Mouse (Mus musculus) MEL (cell line): ENCODE measurements around the gene Retreg2. TPM values are rescaled to one million over a fixed set of nuclear protein-coding genes. Genes with fewer than 3 reads are reported as not detected.

Experiments used
- DNase-seq: peaks from one replicate; pipeline ENCODE4 v3.0.0; 2011; ENCODE audit warnings: low read depth, low spot score
- H3K27ac ChIP-seq: 2 replicates; pipeline ENCODE4 v1.5.1; 2012; ENCODE audit warnings: low read depth, mild to moderate bottlenecking, control low read depth, low read length, moderate library complexity; ENCODE audit not compliant: control insufficient read depth
- H3K27me3 ChIP-seq, 2 experiments: fragments of 150-350 bp in 1 of 2; sonication (generic) in 1 of 2; 2 replicates each; pipeline ENCODE4 v1.6.1; 2012; ENCODE audit warnings: low read length in 2 of 2, mild to moderate bottlenecking in 2 of 2, improper control_type of control experiment in 1 of 2, moderate library complexity in 1 of 2; ENCODE audit not compliant: insufficient read depth in 2 of 2, control insufficient read depth in 1 of 2
- H3K36me3 ChIP-seq, 2 experiments: 2 replicates each; pipeline ENCODE4 v1.6.1; 2012 to 2014; ENCODE audit warnings: low read length in 2 of 2, improper control_type of control experiment in 1 of 2, inconsistent platforms in 1 of 2, mild to moderate bottlenecking in 1 of 2; ENCODE audit not compliant: insufficient read depth in 2 of 2, control insufficient read depth in 1 of 2
- H3K4me1 ChIP-seq, 2 experiments: fragments of 150-350 bp in 1 of 2; sonication (generic) in 1 of 2; 2 replicates each; pipeline ENCODE4 v1.6.1; 2012; ENCODE audit warnings: low read length in 2 of 2, improper control_type of control experiment in 1 of 2, mild to moderate bottlenecking in 1 of 2; ENCODE audit not compliant: insufficient read depth in 2 of 2, control insufficient read depth in 1 of 2
- H3K4me3 ChIP-seq, 2 experiments: fragments of 150-350 bp in 1 of 2; sonication (generic) in 1 of 2; 2 replicates each; pipeline ENCODE4 v1.5.1; 2012; ENCODE audit warnings: low read depth in 2 of 2, low read length in 2 of 2, mild to moderate bottlenecking in 2 of 2, moderate library complexity in 2 of 2, control low read depth in 1 of 2, improper control_type of control experiment in 1 of 2; ENCODE audit not compliant: control insufficient read depth in 1 of 2, insufficient read depth in 1 of 2
- H3K79me2 ChIP-seq: 2 replicates; pipeline ENCODE4 v1.6.1; 2012; ENCODE audit warnings: mild to moderate bottlenecking, low read length, moderate library complexity; ENCODE audit not compliant: control insufficient read depth, poor library complexity, insufficient read depth
- H3K9ac ChIP-seq: 2 replicates; pipeline ENCODE4 v1.6.1; 2012; ENCODE audit warnings: low read depth, mild to moderate bottlenecking, control low read depth, low read length, moderate library complexity; ENCODE audit not compliant: control insufficient read depth, poor library complexity, severe bottlenecking
- H3K9me3 ChIP-seq: fragments of 150-350 bp; sonication (generic); replicated peaks from 2 replicates; pipeline ENCODE4 v1.6.1; 2012; ENCODE audit warnings: mild to moderate bottlenecking, low read length, improper control_type of control experiment, moderate library complexity; ENCODE audit not compliant: insufficient read depth
- BHLHE40 ChIP-seq: IDR thresholded peaks from 2 replicates; pipeline ENCODE4 v1.6.1; 2012; ENCODE audit warnings: low read depth, mild to moderate bottlenecking, inconsistent platforms, low read length, improper control_type of control experiment, borderline replicate concordance
- CTCF ChIP-seq, 3 experiments: IDR thresholded peaks in 2 of 3; conservative IDR thresholded peaks in 1 of 3; 2 replicates each; pipeline ENCODE4 v1.5.1; 2011 to 2012; ENCODE audit warnings: low read length in 3 of 3, low read depth in 2 of 3, mild to moderate bottlenecking in 2 of 3, improper control_type of control experiment in 1 of 3, inconsistent platforms in 1 of 3, mixed read lengths in 1 of 3, moderate library complexity in 1 of 3; ENCODE audit not compliant: control insufficient read depth in 1 of 3, insufficient read depth in 1 of 3, poor library complexity in 1 of 3, severe bottlenecking in 1 of 3
- E2F4 ChIP-seq: IDR thresholded peaks from 2 replicates; pipeline ENCODE4 v1.6.1; 2011; ENCODE audit warnings: low read depth, low read length, improper control_type of control experiment, borderline replicate concordance
- ELF1 ChIP-seq: IDR thresholded peaks from 2 replicates; pipeline ENCODE4 v1.6.1; 2014; ENCODE audit warnings: low read depth, mild to moderate bottlenecking, inconsistent platforms, low read length, improper control_type of control experiment, moderate library complexity
- ETS1 ChIP-seq: IDR thresholded peaks from 2 replicates; pipeline ENCODE4 v1.6.1; 2012; ENCODE audit warnings: low read depth, mild to moderate bottlenecking, inconsistent platforms, low read length, improper control_type of control experiment, moderate library complexity
- GABPA ChIP-seq: IDR thresholded peaks from 2 replicates; pipeline ENCODE4 v1.6.1; 2012; ENCODE audit warnings: low read depth, mild to moderate bottlenecking, inconsistent platforms, low read length, improper control_type of control experiment, moderate library complexity
- GATA1 ChIP-seq: IDR thresholded peaks from 2 replicates; pipeline ENCODE4 v1.6.1; 2011; ENCODE audit warnings: low read depth, low read length, improper control_type of control experiment
- HCFC1 ChIP-seq: IDR thresholded peaks from 2 replicates; pipeline ENCODE4 v1.6.1; 2012; ENCODE audit warnings: low read depth, mild to moderate bottlenecking, inconsistent platforms, low read length, improper control_type of control experiment, moderate library complexity
- JUND ChIP-seq: IDR thresholded peaks from 2 replicates; pipeline ENCODE4 v1.6.1; 2011; ENCODE audit warnings: low read depth, mild to moderate bottlenecking, improper control_type of control experiment, low read length
- MAFK ChIP-seq: IDR thresholded peaks from 2 replicates; pipeline ENCODE4 v1.6.1; 2011; ENCODE audit warnings: low read depth, mild to moderate bottlenecking, low read length, improper control_type of control experiment, borderline replicate concordance
- MAX ChIP-seq: IDR thresholded peaks from 2 replicates; pipeline ENCODE4 v1.6.1; 2011; ENCODE audit warnings: low read length, improper control_type of control experiment
- MAZ ChIP-seq: IDR thresholded peaks from 2 replicates; pipeline ENCODE4 v1.6.1; 2012; ENCODE audit warnings: low read depth, mild to moderate bottlenecking, inconsistent platforms, low read length, improper control_type of control experiment
- MEF2A ChIP-seq: IDR thresholded peaks from 2 replicates; pipeline ENCODE4 v1.6.1; 2014; ENCODE audit warnings: low read depth, mild to moderate bottlenecking, inconsistent platforms, low read length, improper control_type of control experiment; ENCODE audit not compliant: poor library complexity, insufficient replicate concordance, severe bottlenecking; ENCODE audit errors: extremely low read depth
- MXI1 ChIP-seq: IDR thresholded peaks from 2 replicates; pipeline ENCODE4 v1.6.1; 2011; ENCODE audit warnings: mild to moderate bottlenecking, low read depth, low read length, improper control_type of control experiment
- MYB ChIP-seq: IDR thresholded peaks from 2 replicates; pipeline ENCODE4 v1.6.1; 2011; ENCODE audit warnings: mild to moderate bottlenecking, low read depth, low read length, improper control_type of control experiment
- MYC ChIP-seq: IDR thresholded peaks from 2 replicates; pipeline ENCODE4 v1.6.1; 2011; ENCODE audit warnings: low read depth, mild to moderate bottlenecking, low read length, improper control_type of control experiment, moderate library complexity
- NRF1 ChIP-seq: IDR thresholded peaks from 2 replicates; pipeline ENCODE4 v1.6.1; 2014; ENCODE audit warnings: low read depth, mild to moderate bottlenecking, inconsistent platforms, low read length, improper control_type of control experiment, moderate library complexity; ENCODE audit not compliant: poor library complexity, insufficient read depth, severe bottlenecking
- POLR2A ChIP-seq, 2 experiments: IDR thresholded peaks; 2 replicates each; pipeline ENCODE4 v1.6.1; 2011 to 2012; ENCODE audit warnings: low read length in 2 of 2, mild to moderate bottlenecking in 2 of 2, control low read depth in 1 of 2, improper control_type of control experiment in 1 of 2, low read depth in 1 of 2, moderate library complexity in 1 of 2; ENCODE audit not compliant: control insufficient read depth in 1 of 2, insufficient read depth in 1 of 2, poor library complexity in 1 of 2
- POLR2AphosphoS2 ChIP-seq: IDR thresholded peaks from 2 replicates; pipeline ENCODE4 v1.6.1; 2011; ENCODE audit warnings: low read length, improper control_type of control experiment
- POLR2AphosphoS5 ChIP-seq: IDR thresholded peaks from 2 replicates; pipeline ENCODE4 v1.6.1; 2012; ENCODE audit warnings: low read depth, borderline replicate concordance, mild to moderate bottlenecking, inconsistent platforms, low read length, moderate library complexity, mixed read lengths
- RCOR1 ChIP-seq: IDR thresholded peaks from 2 replicates; pipeline ENCODE4 v1.6.1; 2012; ENCODE audit warnings: low read depth, mild to moderate bottlenecking, inconsistent platforms, low read length, improper control_type of control experiment
- SIN3A ChIP-seq: IDR thresholded peaks from 2 replicates; pipeline ENCODE4 v1.6.1; 2012; ENCODE audit warnings: low read length, improper control_type of control experiment, inconsistent platforms
- SMC3 ChIP-seq: IDR thresholded peaks from 2 replicates; pipeline ENCODE4 v1.6.1; 2011; ENCODE audit warnings: low read depth, low read length, improper control_type of control experiment
- TAL1 ChIP-seq: IDR thresholded peaks from 2 replicates; pipeline ENCODE4 v1.6.1; 2012; ENCODE audit warnings: mild to moderate bottlenecking, inconsistent platforms, low read length, moderate library complexity, mixed read lengths
- TBP ChIP-seq: IDR thresholded peaks from 2 replicates; pipeline ENCODE4 v1.8.0; 2011; ENCODE audit warnings: low read depth, low read length, improper control_type of control experiment
- TCF12 ChIP-seq: IDR thresholded peaks from 2 replicates; pipeline ENCODE4 v1.6.1; 2014; ENCODE audit warnings: low read depth, mild to moderate bottlenecking, inconsistent platforms, low read length, improper control_type of control experiment, moderate library complexity
- UBTF ChIP-seq: IDR thresholded peaks from 2 replicates; pipeline ENCODE4 v1.6.1; 2012; ENCODE audit warnings: low read depth, mild to moderate bottlenecking, inconsistent platforms, low read length, improper control_type of control experiment, moderate library complexity, borderline replicate concordance; ENCODE audit not compliant: insufficient read depth
- USF1 ChIP-seq: IDR thresholded peaks from 2 replicates; pipeline ENCODE4 v1.6.1; 2014; ENCODE audit warnings: low read depth, mild to moderate bottlenecking, inconsistent platforms, low read length, improper control_type of control experiment, moderate library complexity
- USF2 ChIP-seq, 2 experiments: IDR thresholded peaks; 2 replicates each; pipeline ENCODE4 v1.6.1; 2011 to 2012; ENCODE audit warnings: improper control_type of control experiment in 2 of 2, low read length in 2 of 2, borderline replicate concordance in 1 of 2, inconsistent platforms in 1 of 2, low read depth in 1 of 2, mild to moderate bottlenecking in 1 of 2; ENCODE audit not compliant: insufficient read depth in 1 of 2
- ZMIZ1 ChIP-seq: IDR thresholded peaks from 2 replicates; pipeline ENCODE4 v1.6.1; 2012; ENCODE audit warnings: low read depth, mild to moderate bottlenecking, inconsistent platforms, low read length, improper control_type of control experiment, moderate library complexity
- ZNF384 ChIP-seq: IDR thresholded peaks from 2 replicates; pipeline ENCODE4 v1.6.1; 2012; ENCODE audit warnings: low read depth, mild to moderate bottlenecking, inconsistent platforms, low read length, improper control_type of control experiment
- polyA plus RNA-seq, 2 experiments: library from polyadenylated mRNA; stranded (reverse) in 1 of 2; unstranded in 1 of 2; fragments of >175 nt in 1 of 2; fragments of >200 nt in 1 of 2; gene quantifications; 2 replicates each; pipeline versions ENCODE4 v1.2.1 to v1.2.4; 2012; ENCODE audit warnings: low replicate concordance in 2 of 2, low read depth in 1 of 2; ENCODE audit not compliant: insufficient read length in 2 of 2, insufficient read depth in 1 of 2, missing spikeins in 1 of 2
- total RNA-seq: library from RNA; depleted of rRNA; stranded (reverse); fragments of 300-350 nt; gene quantifications from 2 replicates; pipeline ENCODE4 v1.2.3, GENCODE M21; 2012

Gene Retreg2
- total and polyA plus RNA-seq, 3 experiments = 38.1 to 59.2 TPM; not detected in 1

DNA sequence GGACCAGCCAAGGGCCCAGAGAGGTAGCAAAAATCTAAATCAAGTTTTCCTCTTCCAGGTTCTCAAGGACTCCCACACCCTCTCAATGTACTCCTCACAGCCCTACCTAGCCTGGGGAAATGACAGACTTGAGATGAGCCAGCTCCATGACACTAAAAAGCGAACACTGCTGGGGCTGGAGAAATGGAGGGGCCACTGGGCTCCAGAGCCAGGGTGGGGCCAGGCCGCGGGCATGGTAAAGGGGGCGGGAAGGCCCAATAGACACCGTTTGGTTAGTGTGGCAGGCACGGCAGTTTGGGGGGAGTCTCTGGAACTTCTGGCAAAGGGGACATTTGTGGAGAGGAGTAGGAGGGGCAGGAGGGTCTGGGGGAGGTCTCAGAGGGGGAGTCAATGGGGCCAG, 6.3 kb upstream of the Retreg2 start:
- Histone ChIP-seq H3K36me3 (peaks cover 4 to 38% of the 10 kb centered on the region in 2 experiments; a peak in 3 of 4 replicates), H3K9ac (peak overlapping the region; percentile 48), H3K4me3 (no peak overlapping the region), H3K9me3 (no peaks in the 10 kb centered on the region), H3K4me1 (peaks cover 14 to 44% of the 10 kb centered on the region in 2 experiments), H3K79me2 (peaks cover 17% of the 10 kb centered on the region), H3K27ac (peak overlapping the region; percentile 90), H3K27me3 (no peaks in the 10 kb centered on the region)
- no peak for TF ChIP-seq TAL1
- no peak for TF ChIP-seq POLR2AphosphoS5
- no peak for TF ChIP-seq MYB
- TF ChIP-seq E2F4 = no peak
- TF ChIP-seq ZNF384 = no peak
- no peak for TF ChIP-seq USF2 (IDR thresholded peaks at IDR 0.05; ENCODE audit: borderline replicate concordance in 1 of 2, insufficient read depth in 1 of 2, low read depth in 1 of 2, low read length in 2 of 2)
- no peak for TF ChIP-seq RCOR1
- no peak for TF ChIP-seq SIN3A
- no peak for TF ChIP-seq GABPA
- TF ChIP-seq MAX = no peak
- TF ChIP-seq ZMIZ1 = no peak
- no peak for DNase-seq

- Histone ChIP-seq H3K9ac (peak overlapping the region; percentile 51), H3K9me3 (no peaks in the 10 kb centered on the region), H3K27me3 (no peaks in the 10 kb centered on the region), H3K4me3 (no peak overlapping the region), H3K79me2 (peaks cover 21% of the 10 kb centered on the region), H3K4me1 (peaks cover 14 to 44% of the 10 kb centered on the region in 2 experiments), H3K36me3 (peaks cover 4 to 38% of the 10 kb centered on the region in 2 experiments; a peak in 3 of 4 replicates), H3K27ac (peak overlapping the region; percentile 90)
- peak; percentile 89 for DNase-seq
- TF ChIP-seq SIN3A (peak; percentile 97), BHLHE40 (peak; percentile 71; the same call in 1 of the 2 replicates), TAL1 (peak; percentile 99), CTCF (IDR thresholded peaks at IDR 0.05 in 2 of 3, conservative IDR thresholded peaks at IDR 0.05 in 1 of 3; ENCODE audit: control insufficient read depth in 1 of 3, insufficient read depth in 1 of 3, low read depth in 2 of 3, low read length in 3 of 3, poor library complexity in 1 of 3, severe bottlenecking in 1 of 3) (no peak), HCFC1 (0 out of 2 replicates have a peak, but pooled peaks have one; percentile 39), ETS1 (peak; percentile 99), GATA1 (peak; percentile 97), ELF1 (no peak), MXI1 (peak; percentile 86), POLR2AphosphoS2 (no peak), JUND (no peak), TBP (peak; percentile 59; the same call in 1 of the 2 replicates), MAZ (peak; percentile 70), MAFK (no peak), MEF2A (no peak), ZNF384 (peak; percentile 71), NRF1 (no peak), RCOR1 (peak; percentile 62; the same call in 1 of the 2 replicates), SMC3 (no peak), MYB (0 out of 2 replicates have a peak, but pooled peaks have one; percentile 70), TCF12 (peak; percentile 95), MAX (peak; percentile 78), USF1 (no peak), MYC (peak; percentile 96), POLR2A (IDR thresholded peaks at IDR 0.05; ENCODE audit: control insufficient read depth in 1 of 2, insufficient read depth in 1 of 2, low read depth in 1 of 2, low read length in 2 of 2, poor library complexity in 1 of 2) (peak in 1 of 2 experiments; percentile 42; a peak in 1 of 4 replicates), UBTF (no peak)
Observed at GRCm38 (mm10) chr1:75136730-75137129, 5.8 kb upstream of the Retreg2 start.
